In the genomic region with DNA sequence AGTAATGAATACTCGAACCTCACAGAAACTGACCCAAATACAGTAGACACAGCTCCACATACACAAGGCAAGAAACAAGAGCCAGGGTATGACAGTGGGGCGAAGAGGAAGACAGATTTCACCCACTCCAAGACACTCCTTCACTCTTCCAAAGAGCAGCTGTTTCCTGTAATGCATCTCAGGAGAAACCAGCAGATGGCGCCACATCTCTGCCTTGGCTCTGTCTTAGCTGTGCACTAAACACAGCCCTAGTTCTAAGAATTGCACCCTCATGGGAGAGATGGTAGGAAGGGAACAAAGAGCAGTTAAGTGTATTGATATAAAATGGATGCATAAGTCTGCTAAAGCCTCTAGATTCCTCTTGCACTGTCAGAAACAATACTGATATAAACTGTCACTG, we compare ENCODE assay signal across 8 mouse cellular contexts. TPM values are rescaled to one million over a fixed set of nuclear protein-coding genes. Genes with fewer than 3 reads are reported as not detected.
A peak's percentile ranks its signal among the peaks of the same experiment; 100 is the strongest.
DNase-seq lines count a peak whose midpoint lies in the region; ATAC-seq and TF ChIP-seq lines count a peak whose summit lies in the region.

No protein-coding gene starts in this region.

- H3K27me3 ChIP-seq in hindbrain, postnatal 0 days (ENCODE audit: insufficient read depth, low read length) = no peaks in the 10 kb centered on the region

- TF ChIP-seq CTCF in hindbrain, postnatal 0 days (IDR thresholded peaks at IDR 0.05; ENCODE audit: low read depth) = peak; percentile 98

- peak; percentile 90 for ATAC-seq in hindbrain, postnatal 0 days

- no peak overlapping the region for H3K4me2 ChIP-seq in hindbrain, postnatal 0 days (ENCODE audit: low read depth, low read length)

- DNase-seq in ZHBTc4 (ENCODE audit: low read depth, low spot score) = peak; percentile 77
- peak; percentile 92 to 95 for DNase-seq in cerebellum, postnatal 14 days
- DNase-seq in frontal cortex, postnatal 14 days (ENCODE audit: low spot score in 2 of 2) = peak; percentile 71 to 80
- peak; percentile 93 for DNase-seq in hindbrain, postnatal 0 days (ENCODE audit: low spot score)
- peak; percentile 73 for DNase-seq in left cerebral cortex, adult 11 months (ENCODE audit: low spot score)
- DNase-seq in lung, postnatal 4 days = peak; percentile 63 to 84
- DNase-seq in right cerebral cortex, adult 18-20 months = peak; percentile 87
- DNase-seq in urinary bladder, adult 2 months (ENCODE audit: low spot score) = peak; percentile 44

- no peak overlapping the region for H3K9ac ChIP-seq in hindbrain, postnatal 0 days (replicated peaks; ENCODE audit: low read length)

- 37% methylated on average over 3 of the region's 3 CpGs for WGBS in hindbrain, postnatal 0 days

- no peak overlapping the region for H3K4me3 ChIP-seq in hindbrain, postnatal 0 days (ENCODE audit: low read length)

- no peaks in the 10 kb centered on the region for H3K9me3 ChIP-seq in hindbrain, postnatal 0 days (ENCODE audit: low read length)

- peaks cover 64% of the 10 kb centered on the region for H3K36me3 ChIP-seq in hindbrain, postnatal 0 days (ENCODE audit: insufficient read depth, low read length)

- peak overlapping the region; percentile 36; the same call in 1 of the 2 replicates for H3K27ac ChIP-seq in hindbrain, postnatal 0 days

- H3K4me1 ChIP-seq in hindbrain, postnatal 0 days (ENCODE audit: insufficient read depth, low read length) = no peaks in the 10 kb centered on the region

RNA-seq across cellular contexts. Expression of gene Cabin1, which starts 20.1 kb away (rescaled TPM):
- 92.9 and 96.4 TPM in 2 replicates for total RNA-seq in hindbrain, postnatal 0 days (2014; rRNA removed)
- 30.1 and 33.6 TPM in 2 replicates for polyA plus RNA-seq in hindbrain, postnatal 0 days (2015; fragmentation: Nextera tagmentation; extraction: Ambion mirVana)
- polyA plus RNA-seq in urinary bladder, adult 2 months (2012; rRNA removed) = 32.9 and 41.2 TPM in 2 replicates

RNA-seq across cellular contexts. Expression of gene Ddt, which starts 29.2 kb away (rescaled TPM):
- total RNA-seq in hindbrain, postnatal 0 days (2014; rRNA removed) = 63.6 and 67.4 TPM in 2 replicates
- polyA plus RNA-seq in hindbrain, postnatal 0 days (2015; fragmentation: Nextera tagmentation; extraction: Ambion mirVana) = 115 and 120 TPM in 2 replicates
- 54.4 and 60.6 TPM in 2 replicates for polyA plus RNA-seq in urinary bladder, adult 2 months (2012; rRNA removed)

RNA-seq across cellular contexts. Expression of gene Gm20441, which starts 36.7 kb away (rescaled TPM):
- total RNA-seq in hindbrain, postnatal 0 days (2014; rRNA removed) = not detected in 2 replicates
- polyA plus RNA-seq in hindbrain, postnatal 0 days (2015; fragmentation: Nextera tagmentation; extraction: Ambion mirVana) = not detected in 2 replicates
- polyA plus RNA-seq in urinary bladder, adult 2 months (2012; rRNA removed) = 0.40 and 0.74 TPM in 2 replicates

RNA-seq across cellular contexts. Expression of gene Gstt3, which starts 37.2 kb away (rescaled TPM):
- 1.8 and 3.2 TPM in 2 replicates for total RNA-seq in hindbrain, postnatal 0 days (2014; rRNA removed)
- polyA plus RNA-seq in hindbrain, postnatal 0 days (2015; fragmentation: Nextera tagmentation; extraction: Ambion mirVana) = 2.8 and 4.2 TPM in 2 replicates
- polyA plus RNA-seq in urinary bladder, adult 2 months (2012; rRNA removed) = 130 and 148 TPM in 2 replicates

RNA-seq across cellular contexts. Expression of gene Gstt1, which starts 54.4 kb away (rescaled TPM):
- 38.1 and 39.3 TPM in 2 replicates for total RNA-seq in hindbrain, postnatal 0 days (2014; rRNA removed)
- polyA plus RNA-seq in hindbrain, postnatal 0 days (2015; fragmentation: Nextera tagmentation; extraction: Ambion mirVana) = 20.8 and 24.4 TPM in 2 replicates
- polyA plus RNA-seq in urinary bladder, adult 2 months (2012; rRNA removed) = 160 and 208 TPM in 2 replicates
